Mouse (Mus musculus): ENCODE measurements around the gene BC004004. TPM values are rescaled to one million over a fixed set of nuclear protein-coding genes. Genes with fewer than 3 reads are reported as not detected.

BC004004 gene
- polyA plus RNA-seq, 1 experiment from 2014 or later: 82.2 TPM

- Histone ChIP-seq H3K27ac (ENCODE audit: low read length) (no peak overlapping the region), H3K4me1 (replicated peaks; ENCODE audit: control insufficient read depth, insufficient read depth, low read length) (peaks cover 28% of the 10 kb centered on the region)
- 92% methylated on average over 6 of the region's 6 CpGs for WGBS
These were observed 32.8 kb downstream of the BC004004 start for GRCm38 (mm10) chr17:29301421-29301820.

GRCm38 (mm10) chr17:29302149-29302548 is 33.6 kb downstream of the BC004004 start:
- no peak for ATAC-seq (ENCODE audit: low read depth)

More at GRCm38 (mm10) chr17:29301421-29301820, 32.8 kb downstream of the BC004004 start:
- Histone ChIP-seq H3K4me3 (ENCODE audit: low read length) (no peak overlapping the region), H3K9me3 (ENCODE audit: control insufficient read depth, low read length) (no peaks in the 10 kb centered on the region), H3K27me3 (ENCODE audit: control insufficient read depth, insufficient read depth, low read depth, low read length) (no peaks in the 10 kb centered on the region), H3K9ac (ENCODE audit: low read length) (no peak overlapping the region), H3K36me3 (ENCODE audit: control insufficient read depth, insufficient read depth, low read length) (peaks cover 11% of the 10 kb centered on the region), H3K4me2 (ENCODE audit: low read depth, low read length) (no peak overlapping the region)
- ATAC-seq (ENCODE audit: low read depth): no peak

GRCm38 (mm10) chr17:29303087-29303486 is 34.5 kb downstream of the BC004004 start:
- Histone ChIP-seq H3K9me3 (ENCODE audit: control insufficient read depth, low read length) (no peaks in the 10 kb centered on the region), H3K9ac (ENCODE audit: low read length) (no peak overlapping the region), H3K4me1 (replicated peaks; ENCODE audit: control insufficient read depth, insufficient read depth, low read length) (peaks cover 23% of the 10 kb centered on the region), H3K27ac (ENCODE audit: low read length) (no peak overlapping the region), H3K36me3 (ENCODE audit: control insufficient read depth, insufficient read depth, low read length) (peaks cover 11% of the 10 kb centered on the region), H3K27me3 (ENCODE audit: control insufficient read depth, insufficient read depth, low read depth, low read length) (no peaks in the 10 kb centered on the region), H3K4me2 (ENCODE audit: low read depth, low read length) (no peak overlapping the region), H3K4me3 (ENCODE audit: low read length) (no peak overlapping the region)
- WGBS: 60% methylated on average over 3 of the region's 3 CpGs
- ATAC-seq (ENCODE audit: low read depth): no peak

More at GRCm38 (mm10) chr17:29302149-29302548, 33.6 kb downstream of the BC004004 start:
- no peak overlapping the region for H3K4me3 ChIP-seq (ENCODE audit: low read length)
- H3K4me1 ChIP-seq (replicated peaks; ENCODE audit: control insufficient read depth, insufficient read depth, low read length): peaks cover 23% of the 10 kb centered on the region
- H3K9me3 ChIP-seq (ENCODE audit: control insufficient read depth, low read length): no peaks in the 10 kb centered on the region
- H3K4me2 ChIP-seq (ENCODE audit: low read depth, low read length): no peak overlapping the region
- 74% methylated on average over 5 of the region's 5 CpGs for WGBS
- no peak overlapping the region for H3K9ac ChIP-seq (ENCODE audit: low read length)
- H3K36me3 ChIP-seq (ENCODE audit: control insufficient read depth, insufficient read depth, low read length): peaks cover 11% of the 10 kb centered on the region
- H3K27me3 ChIP-seq (ENCODE audit: control insufficient read depth, insufficient read depth, low read depth, low read length): no peaks in the 10 kb centered on the region
- no peak overlapping the region for H3K27ac ChIP-seq (ENCODE audit: low read length)

- Histone ChIP-seq H3K27ac (ENCODE audit: low read length) (no peak overlapping the region), H3K4me3 (ENCODE audit: low read length) (no peak overlapping the region), H3K4me2 (ENCODE audit: low read depth, low read length) (no peak overlapping the region), H3K9me3 (ENCODE audit: control insufficient read depth, low read length) (no peaks in the 10 kb centered on the region), H3K9ac (ENCODE audit: low read length) (no peak overlapping the region), H3K36me3 (ENCODE audit: control insufficient read depth, insufficient read depth, low read length) (peaks cover 11% of the 10 kb centered on the region), H3K27me3 (ENCODE audit: control insufficient read depth, insufficient read depth, low read depth, low read length) (no peaks in the 10 kb centered on the region), H3K4me1 (replicated peaks; ENCODE audit: control insufficient read depth, insufficient read depth, low read length) (peaks cover 23% of the 10 kb centered on the region)
- WGBS: 75% methylated on average over 3 of the region's 3 CpGs
- no peak for ATAC-seq (ENCODE audit: low read depth)
These were observed 35.3 kb downstream of the BC004004 start for GRCm38 (mm10) chr17:29303856-29304255.

- Histone ChIP-seq H3K4me3 (ENCODE audit: low read length) (no peak overlapping the region), H3K4me2 (ENCODE audit: low read depth, low read length) (no peak overlapping the region), H3K27ac (ENCODE audit: low read length) (peak overlapping the region; percentile 37; the same call in 1 of the 2 replicates), H3K4me1 (replicated peaks; ENCODE audit: control insufficient read depth, insufficient read depth, low read length) (peaks cover 20% of the 10 kb centered on the region), H3K27me3 (ENCODE audit: control insufficient read depth, insufficient read depth, low read depth, low read length) (no peaks in the 10 kb centered on the region), H3K9ac (ENCODE audit: low read length) (no peak overlapping the region), H3K36me3 (ENCODE audit: control insufficient read depth, insufficient read depth, low read length) (peaks cover 11% of the 10 kb centered on the region), H3K9me3 (ENCODE audit: control insufficient read depth, low read length) (no peaks in the 10 kb centered on the region)
- WGBS: 46% methylated on average over 13 of the region's 13 CpGs
- ATAC-seq (ENCODE audit: low read depth): no peak; the same call in 1 of the 2 replicates
These were observed 35.9 kb downstream of the BC004004 start for GRCm38 (mm10) chr17:29304376-29305057.

GRCm38 (mm10) chr17:29305058-29305806 is 36.6 kb downstream of the BC004004 start:
- Histone ChIP-seq H3K36me3 (ENCODE audit: control insufficient read depth, insufficient read depth, low read length) (peaks cover 8% of the 10 kb centered on the region), H3K9ac (ENCODE audit: low read length) (0 out of 2 replicates have a peak overlapping the region, but pooled peaks have one; percentile 1), H3K27me3 (ENCODE audit: control insufficient read depth, insufficient read depth, low read depth, low read length) (no peaks in the 10 kb centered on the region), H3K9me3 (ENCODE audit: control insufficient read depth, low read length) (no peaks in the 10 kb centered on the region), H3K4me3 (ENCODE audit: low read length) (no peak overlapping the region), H3K27ac (ENCODE audit: low read length) (peak overlapping the region; percentile 37; the same call in 1 of the 2 replicates), H3K4me1 (replicated peaks; ENCODE audit: control insufficient read depth, insufficient read depth, low read length) (peaks cover 20% of the 10 kb centered on the region), H3K4me2 (ENCODE audit: low read depth, low read length) (0 out of 2 replicates have a peak overlapping the region, but pooled peaks have one; percentile 4)
- ATAC-seq (ENCODE audit: low read depth): peak; percentile 72
- 10% methylated on average over 15 of the region's 15 CpGs for WGBS

- 0 out of 2 replicates have a peak overlapping the region, but pooled peaks have one; percentile 1 for H3K9ac ChIP-seq (ENCODE audit: low read length)
- peaks cover 20% of the 10 kb centered on the region for H3K4me1 ChIP-seq (replicated peaks; ENCODE audit: control insufficient read depth, insufficient read depth, low read length)
- no peak; the same call in 1 of the 2 replicates for ATAC-seq (ENCODE audit: low read depth)
- H3K4me2 ChIP-seq (ENCODE audit: low read depth, low read length): no peak overlapping the region
- H3K27me3 ChIP-seq (ENCODE audit: control insufficient read depth, insufficient read depth, low read depth, low read length): no peaks in the 10 kb centered on the region
- H3K9me3 ChIP-seq (ENCODE audit: control insufficient read depth, low read length): no peaks in the 10 kb centered on the region
- 39% methylated on average over 7 of the region's 7 CpGs for WGBS
- H3K27ac ChIP-seq (ENCODE audit: low read length): no peak overlapping the region
- H3K4me3 ChIP-seq (ENCODE audit: low read length): no peak overlapping the region
- peaks cover 3% of the 10 kb centered on the region for H3K36me3 ChIP-seq (ENCODE audit: control insufficient read depth, insufficient read depth, low read length)
These were observed 37.3 kb downstream of the BC004004 start for GRCm38 (mm10) chr17:29305871-29306270.

GRCm38 (mm10) chr17:29310056-29310623 is 41.6 kb downstream of the BC004004 start:
- no peak for ATAC-seq (ENCODE audit: low read depth)
- no peak overlapping the region for H3K9ac ChIP-seq (ENCODE audit: low read length)
- no peaks in the 10 kb centered on the region for H3K27me3 ChIP-seq (ENCODE audit: control insufficient read depth, insufficient read depth, low read depth, low read length)
- no peaks in the 10 kb centered on the region for H3K36me3 ChIP-seq (ENCODE audit: control insufficient read depth, insufficient read depth, low read length)
- H3K4me1 ChIP-seq (replicated peaks; ENCODE audit: control insufficient read depth, insufficient read depth, low read length): peaks cover 7% of the 10 kb centered on the region
- H3K9me3 ChIP-seq (ENCODE audit: control insufficient read depth, low read length): peaks cover 5% of the 10 kb centered on the region; the same call in 1 of the 2 replicates
- no peak overlapping the region for H3K4me3 ChIP-seq (ENCODE audit: low read length)
- no peak overlapping the region for H3K4me2 ChIP-seq (ENCODE audit: low read depth, low read length)
- 71% methylated on average over 21 of the region's 21 CpGs for WGBS
- H3K27ac ChIP-seq (ENCODE audit: low read length): no peak overlapping the region

GRCm38 (mm10) chr17:29311602-29312001 is 43.0 kb downstream of the BC004004 start:
- no peak for ATAC-seq (ENCODE audit: low read depth)
- H3K27ac ChIP-seq (ENCODE audit: low read length): no peak overlapping the region

More at GRCm38 (mm10) chr17:29311602-29312001, 43.0 kb downstream of the BC004004 start:
- Histone ChIP-seq H3K36me3 (ENCODE audit: control insufficient read depth, insufficient read depth, low read length) (no peaks in the 10 kb centered on the region), H3K9ac (ENCODE audit: low read length) (no peak overlapping the region), H3K4me2 (ENCODE audit: low read depth, low read length) (no peak overlapping the region), H3K9me3 (ENCODE audit: control insufficient read depth, low read length) (peaks cover 5% of the 10 kb centered on the region; the same call in 1 of the 2 replicates), H3K4me3 (ENCODE audit: low read length) (no peak overlapping the region), H3K27me3 (ENCODE audit: control insufficient read depth, insufficient read depth, low read depth, low read length) (no peaks in the 10 kb centered on the region), H3K4me1 (replicated peaks; ENCODE audit: control insufficient read depth, insufficient read depth, low read length) (no peaks in the 10 kb centered on the region; the same call in 1 of the 2 replicates)
- 86% methylated on average over 8 of the region's 8 CpGs for WGBS

All from lung, embryonic 16.5 days (tissue).